Mouse (Mus musculus): Measurements from ENCODE around the gene Dtx2.
A peak's percentile ranks its signal among the peaks of the same experiment; 100 is the strongest.
"Not testable (repeated sequence)": the region's sequence is repeated elsewhere in the genome, so short reads cannot be mapped to it uniquely, and the experiment has no call there.

The Dtx2 gene

DNA sequence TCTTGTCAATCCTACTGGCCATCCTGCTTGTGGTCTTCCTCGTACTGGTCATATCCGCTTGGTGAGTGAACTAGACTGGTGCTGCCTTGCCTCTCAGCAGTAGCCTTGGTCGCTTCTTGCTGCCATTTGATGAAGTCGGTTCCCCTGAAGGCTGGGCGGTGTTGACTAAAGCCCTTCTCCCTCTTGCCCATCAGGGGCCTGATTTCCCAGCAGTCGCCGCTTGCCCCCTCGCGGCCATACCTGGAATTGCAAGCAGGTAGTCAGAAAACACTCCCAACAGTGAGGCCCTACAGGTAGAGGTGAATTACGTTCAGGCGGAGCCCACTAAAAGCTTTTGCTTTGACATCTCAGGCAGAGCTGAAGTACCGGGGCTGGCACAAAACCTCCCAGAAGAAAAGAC is 67.0 kb downstream of the Dtx2 start:
- DNase-seq (ENCODE audit: low read depth, low spot score), result peak; percentile 91

DNA sequence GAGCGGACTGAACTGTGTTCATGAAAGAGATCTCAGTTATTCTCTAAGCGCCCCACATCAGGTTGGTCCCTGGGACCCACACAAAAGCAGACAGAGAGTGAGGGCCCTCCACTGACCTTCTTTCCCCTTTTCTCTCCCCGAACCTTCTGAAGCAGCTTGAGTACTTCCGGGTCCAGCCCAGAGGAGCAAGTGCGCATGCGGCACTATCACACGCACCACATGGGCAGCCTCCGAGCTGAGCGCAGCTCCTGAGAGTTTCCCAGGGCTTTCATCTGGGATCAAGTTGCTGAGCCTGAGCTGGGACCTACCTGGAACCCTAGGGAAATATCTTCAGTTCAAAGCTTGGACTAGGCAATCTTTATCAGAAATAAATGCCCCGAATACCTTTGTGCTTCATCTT is 69.3 kb downstream of the Dtx2 start:
- peak; percentile 77 for DNase-seq (ENCODE audit: low read depth, low spot score)

DNA sequence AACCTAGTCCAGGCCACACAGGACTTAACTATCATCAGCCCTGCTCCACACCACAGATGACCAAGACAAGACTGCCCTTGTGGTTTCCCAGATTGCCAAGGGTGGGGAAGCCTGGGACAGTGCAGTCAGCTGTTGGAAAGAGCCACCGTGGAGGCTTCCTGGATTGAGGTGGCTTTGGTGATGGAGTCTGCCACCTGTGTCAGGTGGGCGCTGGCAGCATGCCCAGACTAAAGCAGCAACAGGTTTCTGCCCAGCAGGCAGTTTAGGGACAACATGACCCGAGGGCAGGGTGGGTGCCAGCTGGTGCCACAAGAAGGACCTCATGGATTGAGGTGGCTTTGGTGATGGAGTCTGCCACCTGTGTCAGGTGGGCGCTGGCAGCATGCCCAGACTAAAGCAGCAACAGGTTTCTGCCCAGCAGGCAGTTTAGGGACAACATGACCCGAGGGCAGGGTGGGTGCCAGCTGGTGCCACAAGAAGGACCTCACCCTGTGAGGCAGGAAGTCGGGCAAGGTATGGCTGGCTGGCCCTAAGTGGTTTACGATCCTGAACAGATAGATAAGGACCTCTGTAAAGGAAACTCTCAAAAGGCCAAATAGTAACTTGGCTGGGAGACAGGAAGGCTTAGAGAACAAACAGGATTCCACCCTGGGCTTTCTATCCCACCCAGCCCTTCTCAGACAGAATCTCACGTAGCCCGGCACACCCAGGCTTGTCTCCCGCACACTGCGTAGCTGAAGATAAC is 72.0 kb downstream of the Dtx2 start:
- not testable (repeated sequence) for DNase-seq (ENCODE audit: low read depth, low spot score)

DNA sequence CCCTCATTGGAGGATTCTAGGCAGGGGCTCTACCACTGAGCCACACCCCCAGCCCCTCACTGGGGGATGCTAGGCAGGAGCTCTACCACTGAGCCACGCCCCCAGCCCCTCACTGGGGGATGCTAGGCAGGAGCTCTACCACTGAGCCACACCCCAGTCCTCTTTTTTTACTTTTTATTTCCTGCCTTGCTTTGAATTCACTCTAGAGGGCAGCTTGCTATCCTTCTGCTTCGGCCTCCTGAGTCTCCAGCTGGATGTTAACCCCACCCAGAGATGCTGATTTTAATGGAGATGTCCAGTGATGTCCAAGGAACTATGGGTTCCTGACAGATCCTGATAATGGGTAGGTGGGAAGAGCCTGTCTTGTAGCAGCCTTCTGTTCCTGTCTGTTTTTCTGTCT is 74.8 kb downstream of the Dtx2 start:
- DNase-seq (ENCODE audit: low read depth, low spot score), result peak; percentile 64

DNA sequence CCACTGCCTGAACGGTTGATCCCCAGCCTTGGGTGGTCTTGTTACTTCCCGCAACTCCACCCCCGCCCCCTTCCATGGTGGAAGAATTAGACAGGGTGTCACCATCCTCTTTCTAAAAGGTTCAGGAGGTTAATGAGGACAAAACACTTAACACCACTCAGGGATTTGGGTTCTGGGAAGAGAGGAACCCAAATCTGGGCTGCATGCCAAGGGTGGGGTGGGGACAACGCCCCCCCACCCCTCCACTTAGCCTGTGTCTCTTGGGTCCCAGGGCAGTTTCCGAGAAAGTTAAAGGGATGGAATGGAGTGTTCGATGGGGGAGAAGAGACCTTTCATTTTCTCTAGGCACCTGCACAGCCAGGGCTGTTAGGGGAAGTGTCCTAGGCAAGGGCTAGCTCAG is 78.5 kb downstream of the Dtx2 start:
- peak; percentile 54 for DNase-seq (ENCODE audit: low read depth, low spot score)

DNA sequence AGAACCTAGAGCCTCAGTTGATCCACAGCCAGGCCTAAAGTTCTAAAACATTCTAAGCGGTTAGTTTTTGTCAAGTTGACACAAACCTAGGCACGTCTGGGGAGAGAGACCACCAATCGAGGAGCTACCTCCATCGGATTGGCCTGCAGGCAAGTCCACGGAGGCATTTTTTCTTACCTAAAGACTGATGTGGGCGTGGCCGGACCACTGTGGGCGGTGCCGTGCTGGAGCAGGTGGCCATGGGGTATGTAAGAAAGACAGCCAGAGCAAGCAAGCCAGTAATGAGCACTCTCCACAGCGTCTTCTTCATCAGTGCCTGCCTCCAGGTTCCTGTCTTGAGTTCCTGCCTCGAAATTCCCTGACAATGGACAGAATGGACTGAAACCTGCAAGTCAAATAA is 78.9 kb downstream of the Dtx2 start:
- peak; percentile 82 for DNase-seq (ENCODE audit: low read depth, low spot score)

DNA sequence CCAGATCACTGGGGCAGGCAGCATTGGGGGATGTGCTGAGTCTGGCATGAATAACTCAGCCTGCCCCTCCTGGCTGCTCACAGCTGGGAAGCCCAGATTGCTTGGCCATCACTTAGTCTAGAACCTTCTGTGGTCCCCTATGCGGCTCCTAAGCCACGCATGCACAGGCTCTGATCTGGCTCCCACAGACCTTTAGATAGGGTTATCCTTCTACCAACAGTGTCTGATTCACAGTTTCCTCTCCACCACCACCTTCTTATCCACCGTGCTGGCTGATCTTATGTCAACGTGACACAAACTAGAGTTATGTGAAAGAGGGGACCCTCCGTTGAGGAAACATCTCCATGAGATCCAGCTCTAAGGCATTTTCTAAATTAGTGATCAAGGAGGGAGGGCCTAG is 80.5 kb downstream of the Dtx2 start:
- no peak for DNase-seq (ENCODE audit: low read depth, low spot score)

DNA sequence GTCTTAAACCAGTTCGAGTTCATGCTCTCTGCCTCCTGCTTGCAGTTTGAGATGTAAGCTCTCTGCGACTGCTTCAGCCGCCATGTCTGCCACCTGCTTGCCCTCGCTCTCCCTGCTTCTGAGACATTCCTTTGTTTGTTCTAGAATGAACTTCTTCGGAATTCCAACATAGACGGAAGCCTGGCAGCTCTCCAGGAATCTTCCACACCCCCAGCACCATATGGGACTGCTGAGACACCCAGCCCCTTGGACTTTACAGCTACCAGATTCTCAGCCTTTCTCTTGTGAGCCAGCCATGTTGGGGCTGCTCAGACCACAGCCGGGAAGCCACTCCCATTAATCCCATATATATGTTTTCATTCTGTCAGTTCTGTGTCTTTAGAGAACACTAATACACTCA is 81.7 kb downstream of the Dtx2 start:
- peak; percentile 77 for DNase-seq (ENCODE audit: low read depth, low spot score)

DNA sequence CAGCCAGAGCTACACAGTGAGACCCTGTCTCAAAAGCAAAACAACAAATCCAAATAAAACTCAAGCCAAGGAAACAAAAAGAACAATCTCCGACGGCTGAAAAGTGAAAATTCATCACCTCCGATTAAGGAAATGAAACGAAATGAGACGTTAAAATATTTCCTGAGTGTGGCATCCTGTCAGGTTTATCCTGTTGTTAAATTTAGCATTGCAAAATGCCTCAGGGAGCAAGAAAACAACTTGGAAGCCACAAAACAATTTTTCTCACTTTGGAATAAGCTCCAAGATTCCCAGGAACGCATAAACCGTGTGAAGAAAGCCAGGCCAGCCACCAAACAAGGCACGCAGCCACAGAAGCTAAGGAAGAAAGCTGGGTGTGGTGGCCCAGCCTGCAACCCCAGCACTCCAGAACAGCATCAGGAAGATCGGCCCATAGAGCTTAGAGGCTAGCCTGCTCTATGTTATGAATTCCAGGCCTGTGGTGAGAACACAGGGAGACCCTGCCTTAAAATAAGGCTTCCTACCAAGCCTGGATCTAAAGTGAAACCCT is 82.5 kb downstream of the Dtx2 start:
- DNase-seq (ENCODE audit: low read depth, low spot score), result no peak

DNA sequence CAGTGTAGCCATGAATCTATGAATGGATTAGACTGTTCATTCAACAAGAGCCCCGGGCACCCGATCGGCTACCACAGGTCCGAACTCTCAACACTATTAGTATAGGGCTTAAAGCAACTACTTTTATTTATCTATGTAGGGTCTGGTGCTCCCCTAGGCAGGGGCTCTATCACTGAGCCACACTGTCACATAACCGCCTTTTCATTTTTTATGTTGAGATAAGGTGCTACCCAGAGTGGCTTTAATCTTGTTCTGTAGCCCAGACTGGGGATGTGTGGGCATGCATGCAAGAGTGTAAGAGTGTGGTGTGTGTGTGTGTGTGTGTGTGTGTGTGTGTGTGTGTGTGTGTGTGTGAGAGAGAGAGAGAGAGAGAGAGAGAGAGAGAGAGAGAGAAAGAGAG is 83.5 kb downstream of the Dtx2 start:
- DNase-seq (ENCODE audit: low read depth, low spot score), result no peak

DNA sequence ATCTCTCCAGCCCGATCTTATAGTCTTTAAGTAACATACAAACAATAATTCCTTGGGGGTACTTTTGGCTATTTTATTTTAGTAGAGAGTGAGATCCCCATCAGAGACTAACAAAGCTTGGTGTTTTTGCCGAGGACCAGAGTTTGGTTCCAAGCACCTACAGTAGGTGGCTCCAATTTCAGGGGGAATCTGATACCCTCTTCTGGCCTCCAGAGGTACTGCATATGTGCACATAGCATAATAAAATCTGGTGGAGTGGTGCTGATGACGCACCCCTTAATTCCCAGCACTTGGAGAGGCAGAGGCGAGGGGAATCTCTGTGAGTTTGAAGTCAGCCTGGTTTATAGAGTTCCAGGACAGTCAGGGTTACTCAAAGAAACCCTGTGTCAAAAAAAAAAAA is 87.7 kb downstream of the Dtx2 start:
- peak; percentile 67 for DNase-seq (ENCODE audit: low read depth, low spot score)

All from ZHBTc4 (cell line).